Mouse (Mus musculus): ENCODE data around the gene Tuba1b.

Tuba1b gene

DNA sequence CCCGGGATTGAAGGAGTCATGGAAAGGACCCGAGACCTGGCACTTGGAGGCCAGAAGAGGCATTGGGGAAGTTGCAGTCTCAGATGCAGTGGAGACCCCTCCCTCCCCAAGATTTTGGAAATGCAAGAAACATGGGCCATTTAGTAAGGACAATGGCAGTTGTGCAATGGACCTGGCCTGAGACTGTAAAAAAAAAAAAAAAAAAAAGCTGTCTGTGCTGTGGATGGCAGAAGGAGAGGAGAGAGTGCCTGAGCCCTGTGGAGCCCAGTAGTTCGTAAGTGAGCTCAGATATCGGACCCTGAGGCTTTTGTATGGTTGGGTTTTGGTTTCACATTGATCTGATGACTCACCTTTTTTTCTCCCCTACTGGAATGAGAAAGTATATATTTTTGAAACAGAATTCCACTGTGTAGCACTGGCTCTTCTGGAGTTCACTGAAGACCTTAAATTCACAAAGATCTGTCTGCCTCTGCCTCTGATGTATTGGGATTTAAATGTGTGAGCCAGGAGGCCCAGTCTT lies 24.6 kb upstream of the Tuba1b start:
- no peak for TF ChIP-seq GATA4 (IDR thresholded peaks at IDR 0.05; ENCODE audit: insufficient replicate concordance, low read length)

DNA sequence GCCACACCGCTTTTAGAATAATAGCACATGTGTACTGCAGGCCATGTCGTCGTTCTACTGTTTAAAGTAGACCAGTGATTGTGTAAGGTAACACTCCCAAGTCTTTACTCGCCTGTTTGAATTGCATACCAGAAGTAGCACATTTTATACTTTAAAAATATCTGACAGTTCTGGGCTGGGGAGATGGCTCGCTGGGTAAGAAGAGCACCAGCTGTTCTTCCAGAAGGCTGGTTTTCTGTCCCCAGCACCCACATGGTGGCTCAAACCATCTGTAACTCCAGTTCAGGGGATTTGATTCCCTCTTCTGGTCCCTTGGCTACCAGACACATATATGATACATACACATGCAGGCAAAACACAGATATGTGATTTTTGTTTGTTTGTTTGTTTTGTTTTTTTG lies 23.1 kb upstream of the Tuba1b start:
- TF ChIP-seq GATA4 (IDR thresholded peaks at IDR 0.05; ENCODE audit: insufficient replicate concordance, low read length), result no peak

DNA sequence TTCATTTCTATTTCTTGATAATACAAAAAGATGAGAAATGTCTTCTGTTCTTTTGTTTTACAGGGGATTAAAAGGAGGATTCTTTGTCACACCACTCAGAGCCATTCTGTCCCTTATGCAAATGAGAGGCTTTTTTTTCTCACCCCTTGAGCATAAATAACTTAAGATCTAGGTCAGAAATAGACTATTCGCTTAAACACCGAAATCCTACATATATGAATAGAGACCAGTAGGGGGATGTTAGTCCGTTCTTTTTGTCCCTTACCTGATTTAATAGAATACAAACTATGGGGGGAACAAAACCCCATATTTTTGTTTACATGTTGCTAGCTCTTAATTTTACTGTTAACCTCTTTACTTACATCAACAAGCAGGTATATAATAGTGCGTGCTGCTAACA lies 21.6 kb upstream of the Tuba1b start:
- TF ChIP-seq GATA4 (IDR thresholded peaks at IDR 0.05; ENCODE audit: insufficient replicate concordance, low read length), result no peak

DNA sequence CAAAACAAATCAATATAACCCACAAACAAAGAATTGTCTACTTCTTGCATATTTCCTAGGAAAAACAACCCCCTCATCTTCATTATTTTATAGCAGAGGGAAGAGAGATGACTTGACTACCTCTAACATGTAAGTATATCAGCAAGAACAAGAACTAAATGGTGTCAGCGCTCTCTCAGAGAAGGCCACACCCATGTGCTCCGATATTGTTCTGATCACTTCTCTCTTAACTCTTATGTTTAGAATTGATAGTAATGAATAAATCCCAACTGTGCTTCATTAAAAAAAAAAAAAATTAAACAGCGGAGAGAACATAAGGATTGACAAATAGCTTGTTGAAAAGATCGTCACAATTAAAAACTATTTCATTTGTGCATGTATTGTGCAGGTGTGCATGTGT lies 21.0 kb upstream of the Tuba1b start:
- no peak for TF ChIP-seq GATA4 (IDR thresholded peaks at IDR 0.05; ENCODE audit: insufficient replicate concordance, low read length)

DNA sequence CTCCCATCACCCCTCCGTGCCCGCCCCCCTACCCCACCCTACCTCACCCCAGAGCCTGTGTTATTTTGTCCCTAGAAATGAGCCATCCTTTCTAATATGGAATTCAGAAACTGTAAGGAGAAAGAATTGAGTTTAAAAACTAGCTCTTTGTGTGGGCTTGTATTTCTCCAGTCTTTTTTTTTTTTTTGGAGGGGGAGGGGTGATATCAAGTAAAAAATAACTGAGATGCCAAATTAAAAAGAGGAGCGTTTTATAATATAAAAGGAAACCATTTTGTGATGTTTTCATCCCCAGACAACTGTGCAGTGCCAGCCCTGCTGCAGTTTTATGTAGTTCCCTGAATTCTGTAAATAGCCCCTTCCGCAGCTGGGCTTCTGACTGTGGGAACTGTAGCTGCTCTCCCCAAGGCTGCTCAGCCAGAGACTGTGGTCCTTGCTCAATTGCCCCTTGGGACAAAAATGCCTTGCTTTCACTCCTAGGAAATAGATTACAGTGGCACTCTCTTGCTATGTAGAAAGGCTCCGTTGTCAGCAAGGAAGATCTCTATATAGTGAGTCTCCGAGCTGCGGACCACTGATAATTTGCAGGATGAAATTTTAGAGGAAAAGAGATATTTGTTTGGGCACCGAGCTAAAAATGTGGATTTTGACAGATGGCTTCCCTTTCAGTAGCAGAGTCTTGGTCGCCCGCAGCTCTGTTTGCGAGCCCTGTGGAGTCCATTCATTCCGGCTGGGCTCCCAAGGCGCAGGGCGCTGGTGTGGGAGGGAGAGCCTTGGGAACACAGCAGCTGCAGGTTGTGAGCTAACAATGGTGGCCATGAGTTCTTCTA lies 20.3 kb upstream of the Tuba1b start:
- no peak for TF ChIP-seq GATA4 (IDR thresholded peaks at IDR 0.05; ENCODE audit: insufficient replicate concordance, low read length)

DNA sequence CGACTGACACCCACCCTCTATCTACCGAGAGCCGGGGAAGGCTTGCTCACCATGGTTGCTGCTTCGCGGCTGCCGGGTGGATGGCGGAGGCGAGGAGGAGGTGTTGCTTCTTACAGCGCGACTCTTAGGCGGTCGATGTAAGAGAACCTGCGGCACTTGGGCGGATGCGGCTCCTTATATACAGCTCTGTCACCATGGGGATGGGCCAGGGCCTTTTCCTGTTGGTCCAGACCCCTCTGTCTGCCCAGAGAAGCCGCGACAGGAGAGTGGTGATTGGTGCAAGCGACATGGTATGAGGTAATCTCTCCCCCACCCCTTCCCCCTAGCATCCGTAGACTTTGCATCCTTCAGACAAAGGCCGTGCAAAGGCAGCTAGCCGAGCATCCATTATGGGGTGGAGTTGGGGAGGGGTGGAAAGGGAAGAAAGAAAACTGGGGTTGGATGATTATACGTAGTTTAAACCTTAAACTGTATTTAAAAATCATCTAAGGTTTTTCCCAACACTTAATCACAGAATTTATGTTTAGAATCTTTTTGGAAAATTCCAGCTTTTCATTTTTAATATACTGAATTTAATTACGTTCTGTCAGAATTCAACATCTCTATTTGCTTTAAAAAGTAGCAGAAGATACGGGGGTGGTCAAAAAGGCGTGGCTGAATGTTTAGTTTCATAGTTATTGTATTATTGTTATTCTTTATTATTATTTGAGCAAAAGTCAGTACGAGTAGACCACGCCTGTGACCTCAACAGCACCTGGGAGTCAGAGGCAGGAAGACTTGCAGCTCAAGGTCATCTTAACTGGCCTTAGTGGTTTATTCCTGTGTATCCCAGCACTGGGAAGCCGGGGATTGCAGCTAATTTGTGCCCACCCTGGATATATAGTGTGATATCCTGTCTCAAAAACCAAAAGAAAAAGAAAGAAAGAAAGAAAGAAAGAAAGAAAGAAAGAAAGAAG lies 19.3 kb upstream of the Tuba1b start, which contains the start of the genes Gm49450 and Tuba1a:
TSS of gene Gm49450 (minus strand) at position 151 of the 956 bp plus-strand sequence.
TSS of gene Tuba1a (minus strand) at position 303 of the 956 bp plus-strand sequence.
- TF ChIP-seq GATA4 (IDR thresholded peaks at IDR 0.05; ENCODE audit: insufficient replicate concordance, low read length), result no peak

DNA sequence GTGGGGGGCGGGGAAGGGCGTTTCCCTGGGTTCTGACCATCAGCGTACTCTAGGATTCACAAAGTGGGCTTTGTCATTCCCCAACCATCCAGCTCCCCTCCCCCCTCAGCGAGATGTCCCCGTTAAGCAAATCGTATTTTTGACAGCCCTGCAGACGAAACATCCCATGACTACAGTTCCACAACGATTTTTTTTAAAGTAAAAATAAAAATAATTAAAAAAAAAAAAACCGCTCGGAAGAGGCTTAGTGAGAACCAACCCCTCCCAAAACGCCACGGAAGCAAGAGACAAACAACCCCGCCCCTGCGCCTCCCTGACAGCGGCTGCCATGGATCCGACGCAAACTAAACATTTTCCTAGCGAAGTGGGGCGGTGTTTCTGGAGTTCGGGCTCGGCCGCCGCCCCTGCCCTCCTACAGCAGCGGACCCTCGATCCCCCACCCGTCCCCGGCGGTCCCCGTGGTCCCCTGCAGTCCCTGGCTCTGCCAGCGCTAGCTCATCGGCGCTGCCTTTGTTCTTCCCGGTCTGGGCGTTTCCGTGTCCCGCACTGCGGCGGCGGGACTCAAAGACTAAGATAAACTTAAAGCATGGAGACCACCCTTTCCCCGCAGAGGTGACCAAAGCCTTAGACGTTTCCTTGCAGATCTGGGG lies 18.5 kb upstream of the Tuba1b start:
- TF ChIP-seq GATA4 (IDR thresholded peaks at IDR 0.05; ENCODE audit: insufficient replicate concordance, low read length), result no peak

DNA sequence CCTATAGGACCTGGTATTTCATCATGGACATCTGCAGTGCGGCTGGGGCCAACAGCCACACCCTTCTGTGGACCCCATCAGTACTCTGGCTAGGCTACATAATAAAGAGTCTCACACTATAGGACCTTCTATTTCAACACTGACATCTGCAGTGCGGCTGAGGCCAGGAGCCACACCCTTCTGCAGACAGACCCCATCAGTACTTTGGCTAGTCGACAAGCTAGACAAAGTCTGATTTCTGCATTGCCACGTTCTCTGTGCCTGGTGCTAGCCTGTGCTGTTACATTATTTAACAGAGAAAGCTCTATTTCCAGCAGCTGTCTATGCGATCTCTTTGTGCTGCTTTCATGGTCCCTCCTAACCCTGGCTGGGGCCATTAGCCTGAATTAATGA lies 17.7 kb upstream of the Tuba1b start:
- TF ChIP-seq GATA4 (IDR thresholded peaks at IDR 0.05; ENCODE audit: insufficient replicate concordance, low read length), result no peak

DNA sequence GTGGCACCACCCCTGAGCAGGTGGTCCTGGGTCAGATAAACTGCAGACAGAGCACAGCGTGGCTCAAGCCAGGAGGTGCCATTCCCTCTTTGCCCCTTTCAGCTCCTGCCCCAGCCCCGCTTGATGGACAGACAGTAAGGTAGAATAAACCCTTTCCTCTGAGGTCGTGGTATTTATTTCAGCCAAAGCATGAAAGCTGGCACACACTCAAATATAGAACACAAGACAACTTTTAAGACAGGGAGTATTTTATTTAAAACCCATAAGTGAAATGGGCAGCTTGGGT lies 15.2 kb upstream of the Tuba1b start:
- no peak for TF ChIP-seq GATA4 (IDR thresholded peaks at IDR 0.05; ENCODE audit: insufficient replicate concordance, low read length)

DNA sequence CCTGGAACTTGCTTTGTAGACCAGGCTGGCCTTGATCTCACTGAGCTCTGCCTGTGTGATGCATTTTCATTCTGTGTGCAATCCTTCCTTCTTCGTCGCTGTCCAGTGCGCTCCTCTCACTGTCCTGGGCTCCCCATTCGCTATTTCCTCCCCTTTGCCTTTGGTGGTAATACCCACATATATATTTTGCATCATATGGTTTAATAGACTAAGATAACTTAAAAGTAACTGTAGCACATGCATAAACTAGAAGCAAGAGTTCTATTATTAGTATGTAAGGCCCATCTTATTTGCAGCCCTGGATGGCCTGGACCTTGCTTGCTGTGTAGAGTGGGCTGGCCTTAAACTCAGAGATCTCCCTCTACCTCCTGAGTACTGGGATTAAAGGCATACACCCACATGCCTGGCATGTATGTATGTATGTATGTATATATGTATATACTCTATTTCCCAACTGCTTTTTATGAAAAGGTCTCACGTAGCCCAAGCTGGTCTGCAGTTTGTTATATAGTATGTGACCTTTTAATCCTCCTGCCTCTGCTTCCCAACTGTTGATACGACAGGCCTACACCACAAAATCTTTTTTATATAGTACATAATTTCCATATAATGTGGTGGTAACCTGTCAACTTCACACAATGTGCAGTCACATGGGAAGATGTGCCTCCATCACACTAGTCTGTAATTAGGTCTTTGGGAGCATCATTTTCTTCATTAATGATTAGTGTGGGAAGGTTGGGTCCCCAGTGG lies 14.7 kb upstream of the Tuba1b start:
- TF ChIP-seq GATA4 (IDR thresholded peaks at IDR 0.05; ENCODE audit: insufficient replicate concordance, low read length), result no peak

DNA sequence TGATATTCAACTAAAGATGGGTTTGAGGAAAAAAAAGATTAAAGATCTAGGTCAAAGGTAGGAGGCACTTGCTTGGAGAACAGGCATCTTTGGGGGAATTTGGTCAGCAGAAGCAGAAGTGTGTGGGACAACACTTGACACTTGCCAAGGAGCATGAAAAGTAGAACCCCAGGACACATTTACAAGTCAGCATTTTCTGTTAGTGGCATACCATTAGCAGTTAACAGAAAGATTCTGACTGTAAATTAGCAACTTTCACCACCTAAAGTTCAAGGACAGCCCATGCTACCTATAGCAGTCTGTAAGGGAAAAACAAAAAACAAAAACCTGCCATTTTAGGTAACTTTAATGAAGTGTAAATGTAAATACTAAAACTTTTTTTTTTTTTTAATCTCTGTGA lies 14.0 kb upstream of the Tuba1b start:
- no peak for TF ChIP-seq GATA4 (IDR thresholded peaks at IDR 0.05; ENCODE audit: insufficient replicate concordance, low read length)

DNA sequence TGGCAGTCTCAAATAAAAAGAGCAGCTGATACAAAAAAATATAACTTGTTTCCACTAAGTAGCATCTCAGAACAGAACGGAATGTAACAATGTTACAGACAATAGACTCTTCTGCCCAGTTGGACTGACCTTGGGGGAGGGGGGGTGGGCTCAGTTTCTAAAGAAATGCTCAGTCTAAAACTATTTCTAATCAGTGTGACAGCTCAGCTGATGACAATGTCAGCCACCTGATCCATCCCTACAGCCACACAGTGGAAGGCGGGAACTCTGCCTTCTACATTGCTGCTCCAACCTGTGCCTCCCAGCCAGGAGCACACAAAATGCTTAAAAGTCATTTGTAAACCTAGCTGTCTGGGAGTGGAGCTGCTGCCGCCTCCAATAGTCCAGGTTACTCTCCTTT lies 13.5 kb upstream of the Tuba1b start:
- TF ChIP-seq GATA4 (IDR thresholded peaks at IDR 0.05; ENCODE audit: insufficient replicate concordance, low read length), result no peak

DNA sequence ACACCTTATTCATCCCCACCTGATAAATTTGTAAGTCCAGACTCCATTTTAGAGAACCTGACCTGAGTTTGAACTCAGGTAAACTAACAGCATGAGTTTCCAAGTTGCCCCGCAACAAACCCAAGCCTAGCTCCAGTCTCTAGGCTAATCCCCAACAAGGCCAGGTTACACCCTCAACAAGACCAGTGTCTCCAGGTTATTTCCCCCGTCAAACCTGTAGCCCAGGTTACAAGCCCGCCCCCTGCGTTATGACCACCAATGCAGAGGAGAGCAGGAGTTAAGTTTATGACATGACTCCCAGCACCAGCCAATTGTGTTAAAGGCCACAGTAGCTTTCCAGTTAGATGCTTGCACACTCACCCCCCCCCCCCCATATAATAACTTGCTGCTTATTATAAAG lies 8.8 kb upstream of the Tuba1b start:
- no peak for TF ChIP-seq GATA4 (IDR thresholded peaks at IDR 0.05; ENCODE audit: insufficient replicate concordance, low read length)

DNA sequence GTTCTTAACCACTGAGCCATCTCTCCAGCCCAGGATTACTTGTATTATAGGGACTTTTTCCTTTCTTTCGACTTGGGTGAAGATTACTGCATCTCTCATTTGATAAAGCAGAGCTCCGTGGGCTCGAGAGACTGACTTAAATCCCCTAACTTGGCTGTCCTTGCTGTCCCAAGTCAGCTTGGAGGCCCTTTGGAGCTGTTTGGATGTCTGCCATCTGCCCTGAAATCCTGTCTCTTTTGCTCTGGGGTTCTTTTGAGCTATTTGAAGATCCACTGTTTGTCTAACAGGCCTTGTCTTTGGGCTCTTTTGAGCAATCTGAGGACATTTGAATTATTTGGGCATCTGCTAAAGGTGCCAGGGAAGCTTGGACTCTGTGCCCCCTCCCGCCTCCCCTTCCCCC lies 7.7 kb upstream of the Tuba1b start:
- TF ChIP-seq GATA4 (IDR thresholded peaks at IDR 0.05; ENCODE audit: insufficient replicate concordance, low read length), result no peak

DNA sequence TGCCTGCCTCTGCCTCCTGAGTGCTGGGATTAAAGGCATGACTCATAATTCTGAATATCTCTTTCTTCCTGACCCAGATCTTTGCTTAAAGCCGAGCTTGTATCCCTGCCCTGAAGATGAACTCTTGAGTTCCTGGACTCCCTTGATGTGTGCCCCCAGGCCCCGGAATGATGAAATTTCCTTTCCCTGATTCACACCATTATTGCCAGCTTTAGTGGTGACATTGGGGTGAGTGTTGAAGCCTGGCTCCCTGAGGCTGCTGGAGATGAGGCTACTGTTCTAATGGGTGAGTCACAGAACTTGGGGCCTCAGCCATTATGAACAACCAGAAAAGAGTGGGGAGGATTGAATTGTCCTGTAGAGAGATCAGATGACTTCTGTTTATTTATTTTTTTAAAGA lies 7.2 kb upstream of the Tuba1b start:
- TF ChIP-seq GATA4 (IDR thresholded peaks at IDR 0.05; ENCODE audit: insufficient replicate concordance, low read length), result no peak
